Mouse (Mus musculus) intestine, embryonic 16.5 days (tissue): ENCODE data around the gene Gm20518. TPM values are rescaled to one million over a fixed set of nuclear protein-coding genes. Genes with fewer than 3 reads are reported as not detected.

Source experiments
- ATAC-seq: fragments of 200-750 bp; cut with Nextera tagmentation; 2 replicates; pipeline ENCODE4 v1.8.0; 2017; ENCODE audit warnings: moderate TSS enrichment, moderate library complexity
- H3K27ac ChIP-seq: fragments of 300-500 bp; sonication (generic); 2 replicates; pipeline ENCODE4 v1.5.1; 2014; ENCODE audit warnings: mild to moderate bottlenecking, low read length
- H3K27me3 ChIP-seq: fragments of 300-500 bp; sonication (generic); replicated peaks from 2 replicates; pipeline ENCODE4 v1.6.1; 2014; ENCODE audit warnings: low read length, control low read depth, mixed read lengths; ENCODE audit not compliant: control insufficient read depth, insufficient read depth
- H3K36me3 ChIP-seq: fragments of 300-500 bp; sonication (generic); 2 replicates; pipeline ENCODE4 v1.6.1; 2014; ENCODE audit warnings: low read length, control low read depth; ENCODE audit not compliant: control insufficient read depth, insufficient read depth
- H3K4me1 ChIP-seq: fragments of 300-500 bp; sonication (generic); 2 replicates; pipeline ENCODE4 v1.6.1; 2014; ENCODE audit warnings: low read length, control low read depth, mixed read lengths; ENCODE audit not compliant: control insufficient read depth, insufficient read depth
- H3K4me2 ChIP-seq: fragments of 300-500 bp; sonication (generic); 2 replicates; pipeline ENCODE4 v1.6.1; 2014; ENCODE audit warnings: low read depth, low read length, control low read depth
- H3K4me3 ChIP-seq: fragments of 300-500 bp; sonication (generic); 2 replicates; pipeline ENCODE4 v1.5.1; 2014; ENCODE audit warnings: mild to moderate bottlenecking, low read length
- H3K9ac ChIP-seq: fragments of 300-500 bp; sonication (generic); 2 replicates; pipeline ENCODE4 v1.6.1; 2014; ENCODE audit warnings: low read depth, low read length
- H3K9me3 ChIP-seq: fragments of 300-500 bp; sonication (generic); 2 replicates; pipeline ENCODE4 v1.6.1; 2016; ENCODE audit warnings: low read length, control low read depth; ENCODE audit not compliant: control insufficient read depth
- WGBS: fragments of 180-500 bp; shearing (Covaris S2); extraction: QIAGEN DNeasy Blood & Tissue Kit; methylation state at CpG from one replicate; pipeline ENCODE4 v1.1.7; 2014; 5-methylcytosine and 5-hydroxymethylcytosine counted together
- polyA plus RNA-seq: library from polyadenylated mRNA; unstranded; fragments of >200 nt; fragmentation: Nextera tagmentation; extraction: Ambion mirVana; gene quantifications from 2 replicates; pipeline ENCODE4 v1.2.1, GENCODE M21; 2015

The Gm20518 gene
- polyA plus RNA-seq, 1 experiment from 2014 or later = 0.31 TPM

GRCm38 (mm10) chr16:17826500-17826899, 65.0 kb downstream of the Gm20518 start:
- no peak overlapping the region for H3K27ac ChIP-seq
- no peak for ATAC-seq
- H3K9ac ChIP-seq = no peak overlapping the region
- WGBS = 76% methylated on average over 2 of the region's 2 CpGs
- no peak overlapping the region for H3K4me3 ChIP-seq
- H3K36me3 ChIP-seq = no peaks in the 10 kb centered on the region
- no peaks in the 10 kb centered on the region for H3K4me1 ChIP-seq
- H3K9me3 ChIP-seq = no peaks in the 10 kb centered on the region
- peaks cover 8% of the 10 kb centered on the region for H3K27me3 ChIP-seq
- no peak overlapping the region for H3K4me2 ChIP-seq

GRCm38 (mm10) chr16:17816528-17816927, 74.9 kb downstream of the Gm20518 start:
- Histone ChIP-seq H3K36me3 (no peaks in the 10 kb centered on the region), H3K4me1 (peaks cover 11% of the 10 kb centered on the region), H3K4me3 (no peak overlapping the region), H3K4me2 (no peak overlapping the region), H3K27ac (no peak overlapping the region), H3K9ac (no peak overlapping the region), H3K27me3 (no peaks in the 10 kb centered on the region; the same call in none of the 2 replicates), H3K9me3 (no peaks in the 10 kb centered on the region)
- WGBS = 87% methylated on average over 8 of the region's 8 CpGs
- ATAC-seq = no peak

DNA sequence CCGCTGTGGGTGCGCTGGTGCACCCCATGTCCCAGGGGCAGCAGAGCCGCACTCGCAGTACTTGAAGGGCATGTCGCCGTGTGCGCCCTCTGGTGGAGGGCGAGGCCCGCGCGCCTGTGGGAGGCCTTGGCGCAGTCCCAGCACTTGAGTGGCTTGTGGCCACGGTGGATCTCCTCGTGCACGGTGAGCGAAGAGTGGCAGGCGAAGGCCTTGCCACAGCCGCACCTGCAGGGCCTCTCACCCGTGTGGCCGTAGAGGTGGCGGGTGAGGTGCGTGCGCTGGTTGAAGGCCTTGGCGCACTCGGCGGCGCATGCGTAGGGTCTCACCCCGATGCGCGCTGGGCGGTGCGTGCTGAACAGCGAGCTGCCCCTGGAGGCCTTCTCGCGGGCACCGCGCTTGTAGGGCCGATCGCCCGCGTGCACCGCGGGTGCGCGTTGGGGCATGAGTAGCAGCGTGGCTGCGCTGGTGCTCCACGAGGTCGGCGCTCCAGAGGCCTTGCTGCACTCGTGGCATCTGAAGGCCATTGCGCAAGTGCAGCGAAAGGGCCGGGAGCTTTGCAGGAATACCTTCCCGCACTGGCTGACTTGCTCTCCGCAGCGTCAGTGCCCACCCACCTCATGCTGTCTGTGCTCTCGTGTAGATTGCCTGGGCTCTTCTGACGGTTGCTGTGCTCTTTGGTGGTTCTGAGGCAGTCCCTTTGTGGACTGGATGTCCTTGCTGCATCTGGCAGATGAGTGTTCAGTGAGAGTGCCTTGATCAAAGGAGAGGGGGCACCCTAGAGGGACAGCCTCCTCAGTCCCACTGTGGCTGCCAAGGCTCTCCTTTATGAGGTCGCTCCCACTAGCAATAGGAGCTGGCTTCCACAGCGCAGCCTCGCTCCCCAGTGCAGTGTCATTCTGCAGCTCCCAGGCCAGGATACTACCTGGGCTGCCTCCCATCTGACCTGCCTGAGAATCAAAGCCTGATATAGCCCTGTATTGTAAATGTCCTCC, 75.8 kb downstream of the Gm20518 start:
- Histone ChIP-seq H3K27me3 (no peaks in the 10 kb centered on the region; the same call in none of the 2 replicates), H3K4me1 (peaks cover 11% of the 10 kb centered on the region), H3K36me3 (no peaks in the 10 kb centered on the region), H3K4me2 (peak overlapping the region; percentile 96), H3K27ac (0 out of 2 replicates have a peak overlapping the region, but pooled peaks have one; percentile 6), H3K9me3 (no peaks in the 10 kb centered on the region), H3K4me3 (peak overlapping the region; percentile 60), H3K9ac (peak overlapping the region; percentile 75)
- WGBS = 3% methylated on average over 63 of the region's 63 CpGs
- peak; percentile 90 for ATAC-seq

- Histone ChIP-seq H3K4me1 (peaks cover 19% of the 10 kb centered on the region), H3K27ac (no peak overlapping the region), H3K27me3 (peaks cover 5% of the 10 kb centered on the region), H3K9ac (no peak overlapping the region), H3K4me2 (no peak overlapping the region), H3K9me3 (no peaks in the 10 kb centered on the region), H3K36me3 (no peaks in the 10 kb centered on the region), H3K4me3 (no peak overlapping the region)
- WGBS = 42% methylated on average over 4 of the region's 4 CpGs
- ATAC-seq = no peak
Measured at GRCm38 (mm10) chr16:17813173-17813572, 78.3 kb downstream of the Gm20518 start.

DNA sequence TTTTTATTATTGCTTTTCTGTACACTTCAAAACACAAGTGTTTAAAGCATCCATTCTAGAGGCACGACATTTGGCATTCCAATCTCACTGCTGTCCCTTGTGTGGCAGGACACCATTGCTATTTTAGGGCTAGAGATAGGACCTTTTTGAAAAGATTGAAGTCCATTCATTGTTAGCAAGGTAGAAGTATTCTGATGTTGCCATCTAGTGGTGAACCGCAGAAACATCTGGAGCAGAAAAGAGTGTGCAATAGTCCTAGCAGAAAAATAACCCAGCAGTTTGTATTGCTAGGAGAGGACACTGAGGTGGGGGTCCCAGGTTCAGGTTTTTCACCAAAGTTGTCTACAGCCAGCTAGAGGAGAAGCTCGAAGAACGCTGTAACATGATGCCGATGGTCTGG, 79.4 kb downstream of the Gm20518 start:
- H3K27me3 ChIP-seq = peaks cover 8% of the 10 kb centered on the region
- H3K4me2 ChIP-seq = no peak overlapping the region
- H3K9me3 ChIP-seq = no peaks in the 10 kb centered on the region
- 6% methylated on average over 5 of the region's 5 CpGs for WGBS
- no peak overlapping the region for H3K9ac ChIP-seq
- no peak overlapping the region for H3K4me3 ChIP-seq
- H3K4me1 ChIP-seq = peaks cover 27% of the 10 kb centered on the region
- ATAC-seq = no peak
- H3K27ac ChIP-seq = no peak overlapping the region
- no peaks in the 10 kb centered on the region for H3K36me3 ChIP-seq

- Histone ChIP-seq H3K4me1 (peaks cover 34% of the 10 kb centered on the region), H3K36me3 (peaks cover 2% of the 10 kb centered on the region; the same call in 1 of the 2 replicates), H3K27ac (0 out of 2 replicates have a peak overlapping the region, but pooled peaks have one; percentile 24), H3K4me2 (no peak overlapping the region), H3K9ac (no peak overlapping the region), H3K9me3 (no peaks in the 10 kb centered on the region), H3K27me3 (peaks cover 19% of the 10 kb centered on the region), H3K4me3 (no peak overlapping the region)
- ATAC-seq = peak; percentile 21
- 18% methylated on average over 7 of the region's 7 CpGs for WGBS
Measured at GRCm38 (mm10) chr16:17809711-17810110, 81.8 kb downstream of the Gm20518 start.

DNA sequence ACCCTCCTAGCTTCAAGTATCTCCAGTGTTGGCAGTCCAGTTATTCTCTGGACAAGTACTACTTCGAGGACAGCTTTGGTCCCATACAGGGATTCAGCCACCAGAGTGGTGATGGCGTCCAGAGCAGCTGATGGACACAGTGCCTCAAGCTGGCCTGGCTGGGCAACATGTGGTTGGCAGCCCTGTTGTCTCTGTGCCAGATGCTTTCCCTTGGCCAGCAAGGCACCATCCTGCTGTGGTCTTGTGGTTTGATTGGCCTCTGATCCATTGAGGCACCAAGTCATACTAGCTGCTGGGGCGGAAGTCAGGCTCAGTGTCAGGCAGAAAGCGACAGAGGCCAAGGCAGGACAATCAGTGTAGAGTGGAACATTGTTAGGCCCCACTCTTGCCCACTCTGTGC, 82.3 kb downstream of the Gm20518 start:
- WGBS = 85% methylated on average over 4 of the region's 4 CpGs
- peaks cover 39% of the 10 kb centered on the region for H3K4me1 ChIP-seq
- peaks cover 2% of the 10 kb centered on the region; the same call in 1 of the 2 replicates for H3K36me3 ChIP-seq
- no peak overlapping the region for H3K4me3 ChIP-seq
- peak overlapping the region; percentile 58 for H3K27ac ChIP-seq
- H3K4me2 ChIP-seq = no peak overlapping the region
- no peak overlapping the region for H3K9ac ChIP-seq
- H3K27me3 ChIP-seq = peaks cover 23% of the 10 kb centered on the region
- H3K9me3 ChIP-seq = no peaks in the 10 kb centered on the region
- ATAC-seq = no peak

- H3K4me2 ChIP-seq = peak overlapping the region; percentile 97
- H3K4me1 ChIP-seq = peaks cover 57% of the 10 kb centered on the region
- H3K4me3 ChIP-seq = peak overlapping the region; percentile 55
- H3K9ac ChIP-seq = peak overlapping the region; percentile 72
- peaks cover 37% of the 10 kb centered on the region for H3K27me3 ChIP-seq
- H3K9me3 ChIP-seq = no peaks in the 10 kb centered on the region
- peaks cover 6% of the 10 kb centered on the region; the same call in 1 of the 2 replicates for H3K36me3 ChIP-seq
- peak overlapping the region; percentile 45; the same call in 1 of the 2 replicates for H3K27ac ChIP-seq
- 8% methylated on average over 72 of the region's 73 CpGs for WGBS
- peak; percentile 83 for ATAC-seq
Measured at GRCm38 (mm10) chr16:17807192-17808009, 84.1 kb downstream of the Gm20518 start.
